Mouse (Mus musculus) cerebral cortex, adult 2 months (tissue): ENCODE measurements around the gene Pkhd1.

Experiments used
- WGBS: fragments of 180-500 bp; shearing (Covaris S2); methylation state at CpG from one replicate; pipeline ENCODE4 v1.1.7; 2018; 5-methylcytosine and 5-hydroxymethylcytosine counted together

Gene Pkhd1

GRCm38 (mm10) chr1:20301631-20302030 lies 316.2 kb downstream of the Pkhd1 start:
- 54% methylated on average over 3 of the region's 3 CpGs for WGBS

- WGBS, result 68% methylated on average over 1 of the region's 1 CpGs
Measured at GRCm38 (mm10) chr1:20288696-20289095, 329.2 kb downstream of the Pkhd1 start.

GRCm38 (mm10) chr1:20260403-20260802 lies 357.5 kb downstream of the Pkhd1 start:
- 71% methylated on average over 5 of the region's 5 CpGs for WGBS

- WGBS, result 65% methylated on average over 2 of the region's 2 CpGs
Measured at GRCm38 (mm10) chr1:20248169-20248568, 369.7 kb downstream of the Pkhd1 start.

- 77% methylated on average over 1 of the region's 1 CpGs for WGBS
Measured at GRCm38 (mm10) chr1:20216681-20217080, 401.2 kb downstream of the Pkhd1 start.

- 35% methylated on average over 9 of the region's 9 CpGs for WGBS
Measured at GRCm38 (mm10) chr1:20190444-20190843, 427.4 kb downstream of the Pkhd1 start.

GRCm38 (mm10) chr1:20180157-20180556 lies 437.7 kb downstream of the Pkhd1 start:
- WGBS, result 66% methylated on average over 8 of the region's 8 CpGs

GRCm38 (mm10) chr1:20171199-20171598 lies 446.7 kb downstream of the Pkhd1 start:
- 81% methylated on average over 4 of the region's 4 CpGs for WGBS

GRCm38 (mm10) chr1:20150627-20151026 lies 467.2 kb downstream of the Pkhd1 start:
- WGBS, result 84% methylated on average over 4 of the region's 4 CpGs

GRCm38 (mm10) chr1:20150016-20150415 lies 467.8 kb downstream of the Pkhd1 start:
- WGBS, result 77% methylated on average over 2 of the region's 2 CpGs

- WGBS, result 56% methylated on average over 3 of the region's 3 CpGs
Measured at GRCm38 (mm10) chr1:20136205-20136604, 481.7 kb downstream of the Pkhd1 start.

- WGBS, result 55% methylated on average over 4 of the region's 4 CpGs
Measured at GRCm38 (mm10) chr1:20135065-20135618, 482.7 kb downstream of the Pkhd1 start.

- WGBS, result 90% methylated on average over 4 of the region's 4 CpGs
Measured at GRCm38 (mm10) chr1:20133636-20134035, 484.2 kb downstream of the Pkhd1 start.

GRCm38 (mm10) chr1:20131786-20132596 lies 485.9 kb downstream of the Pkhd1 start:
- 70% methylated on average over 6 of the region's 6 CpGs for WGBS

- WGBS, result 57% methylated on average over 1 of the region's 1 CpGs
Measured at GRCm38 (mm10) chr1:20117331-20117730, 500.5 kb downstream of the Pkhd1 start.

GRCm38 (mm10) chr1:20069733-20070132 lies 548.1 kb downstream of the Pkhd1 start:
- WGBS, result 31% methylated on average over 3 of the region's 3 CpGs

GRCm38 (mm10) chr1:20058245-20058644 lies 559.6 kb downstream of the Pkhd1 start:
- WGBS, result 70% methylated on average over 3 of the region's 3 CpGs

- WGBS, result 66% methylated on average over 3 of the region's 3 CpGs
Measured at GRCm38 (mm10) chr1:20039389-20039788, 578.5 kb downstream of the Pkhd1 start.

GRCm38 (mm10) chr1:20035277-20035676 lies 582.6 kb downstream of the Pkhd1 start:
- 85% methylated on average over 7 of the region's 7 CpGs for WGBS

GRCm38 (mm10) chr1:20018198-20018925 lies 599.5 kb downstream of the Pkhd1 start:
- 84% methylated on average over 8 of the region's 8 CpGs for WGBS

- WGBS, result 79% methylated on average over 4 of the region's 4 CpGs
Measured at GRCm38 (mm10) chr1:20017619-20018018, 600.2 kb downstream of the Pkhd1 start.
